Mouse (Mus musculus) neural tube, embryonic 15.5 days (tissue): ENCODE results near the gene Lyz1. TPM values are rescaled to one million over a fixed set of nuclear protein-coding genes. Genes with fewer than 3 reads are reported as not detected.
"Not testable (repeated sequence)": the region's sequence is repeated elsewhere in the genome, so short reads cannot be mapped to it uniquely, and the experiment has no call there.

Experiments used
- ATAC-seq: fragments of 200-750 bp; cut with Nextera tagmentation; 2 replicates; pipeline ENCODE4 v1.8.0; 2017; ENCODE audit warnings: mild to moderate bottlenecking, moderate TSS enrichment, moderate library complexity; ENCODE audit not compliant: low FRiP score
- H3K27ac ChIP-seq: fragments of 300-500 bp; sonication (generic); replicated peaks from 2 replicates; pipeline ENCODE4 v1.5.1; 2015; ENCODE audit warnings: mild to moderate bottlenecking, inconsistent platforms
- H3K27me3 ChIP-seq: fragments of 300-500 bp; sonication (generic); replicated peaks from 2 replicates; pipeline ENCODE4 v1.6.1; 2015; ENCODE audit warnings: inconsistent platforms
- H3K36me3 ChIP-seq: fragments of 300-500 bp; sonication (generic); 2 replicates; pipeline ENCODE4 v1.6.1; 2015; ENCODE audit warnings: inconsistent platforms
- H3K4me1 ChIP-seq: fragments of 300-500 bp; sonication (generic); 2 replicates; pipeline ENCODE4 v1.6.1; 2015; ENCODE audit warnings: inconsistent platforms
- H3K4me2 ChIP-seq: fragments of 300-500 bp; sonication (generic); 2 replicates; pipeline ENCODE4 v1.6.1; 2015; ENCODE audit warnings: inconsistent platforms, mild to moderate bottlenecking, moderate library complexity
- H3K4me3 ChIP-seq: fragments of 300-500 bp; sonication (generic); replicated peaks from 2 replicates; pipeline ENCODE4 v1.5.1; 2015; ENCODE audit warnings: mild to moderate bottlenecking, inconsistent platforms
- H3K9ac ChIP-seq: fragments of 300-500 bp; sonication (generic); replicated peaks from 2 replicates; pipeline ENCODE4 v1.6.1; 2015; ENCODE audit warnings: mild to moderate bottlenecking, inconsistent platforms
- H3K9me3 ChIP-seq: fragments of 300-500 bp; sonication (generic); replicated peaks from 2 replicates; pipeline ENCODE4 v1.6.1; 2016; ENCODE audit warnings: inconsistent platforms
- WGBS: fragments of 180-500 bp; shearing (Covaris S2); methylation state at CpG from one replicate; pipeline ENCODE4 v1.1.7; 2015; ENCODE audit warnings: mixed read lengths; 5-methylcytosine and 5-hydroxymethylcytosine counted together
- polyA plus RNA-seq: library from polyadenylated mRNA; unstranded; fragments of >200 nt; fragmentation: Nextera tagmentation; extraction: Ambion mirVana; gene quantifications from 2 replicates; pipeline ENCODE4 v1.2.1, GENCODE M21; 2015

Lyz1 gene
- polyA plus RNA-seq, 1 experiment from 2014 or later = 0.12 TPM

DNA sequence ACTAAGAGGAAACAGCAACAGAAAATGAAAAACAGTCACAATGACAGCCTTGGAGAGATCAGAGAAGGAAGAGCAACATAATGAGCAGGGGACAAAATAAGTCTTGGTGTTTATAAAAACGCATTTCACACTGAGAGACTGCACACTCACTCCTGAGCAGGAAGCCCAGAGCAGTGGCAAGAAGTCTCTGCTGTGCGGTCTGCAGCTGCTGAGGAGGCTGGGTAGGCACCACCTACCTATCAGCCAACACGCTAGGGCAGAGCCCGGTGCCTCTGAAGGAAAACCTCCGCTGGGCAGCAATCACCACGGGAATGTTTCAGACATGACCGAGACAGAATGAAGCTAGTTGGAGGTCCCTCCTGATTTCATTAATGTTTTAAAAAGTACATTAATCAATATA is 7.1 kb downstream of the Lyz1 start:
- H3K4me3 ChIP-seq, H3K27me3 ChIP-seq, H3K9me3 ChIP-seq, ATAC-seq, H3K4me1 ChIP-seq, H3K36me3 ChIP-seq, H3K4me2 ChIP-seq, H3K9ac ChIP-seq, H3K27ac ChIP-seq: not testable (repeated sequence)
- 98% methylated on average over 3 of the region's 7 CpGs for WGBS

DNA sequence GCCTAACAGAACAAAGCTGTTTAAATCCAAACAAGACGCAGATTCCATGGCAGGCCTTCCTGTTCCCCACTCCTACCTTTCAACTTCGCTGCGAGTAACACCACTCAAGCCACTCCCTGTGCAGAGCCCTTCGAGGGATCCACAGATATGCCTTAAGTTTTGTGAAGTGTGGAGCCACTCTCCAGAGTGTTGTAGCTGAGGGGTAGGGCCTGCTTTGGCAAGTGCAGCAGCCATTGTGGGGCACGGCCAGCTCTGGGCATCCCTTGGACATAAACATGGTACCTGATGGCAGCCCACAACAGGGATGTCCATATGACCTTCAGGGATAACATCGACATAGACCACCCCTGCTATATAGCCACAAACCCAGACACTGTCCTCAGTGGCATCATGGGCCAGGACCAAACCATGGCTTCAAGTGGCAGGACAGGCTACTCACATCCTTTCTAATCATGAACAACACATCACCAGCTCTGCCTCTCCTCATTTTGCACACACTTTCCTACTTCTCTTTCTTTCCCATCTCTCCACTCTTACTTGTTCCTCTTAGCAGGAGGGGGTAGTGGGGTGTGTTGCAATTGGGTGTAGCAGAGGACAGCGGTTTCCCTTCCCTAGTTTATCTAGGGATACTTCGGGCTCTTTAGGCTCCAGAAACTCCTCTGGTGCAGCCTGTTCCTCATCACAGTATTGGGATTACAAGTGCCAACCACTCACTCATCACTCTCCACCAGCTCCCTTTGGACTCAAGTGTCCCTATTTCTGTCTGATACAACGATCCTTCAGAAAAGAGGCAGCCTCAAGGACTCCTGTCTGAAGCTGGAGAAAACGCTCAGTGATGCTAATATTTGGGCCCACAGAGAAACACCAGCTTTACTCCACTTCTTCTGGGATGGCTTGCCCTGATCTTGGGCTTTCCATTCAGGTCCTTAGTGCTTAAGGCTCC is 7.8 kb downstream of the Lyz1 start:
- ATAC-seq = no peak
- no peak overlapping the region for H3K9ac ChIP-seq
- H3K4me1 ChIP-seq = no peaks in the 10 kb centered on the region
- H3K27me3 ChIP-seq = no peaks in the 10 kb centered on the region
- H3K4me3 ChIP-seq = no peak overlapping the region
- H3K27ac ChIP-seq = no peak overlapping the region
- H3K4me2 ChIP-seq = no peak overlapping the region
- no peaks in the 10 kb centered on the region for H3K36me3 ChIP-seq
- WGBS = 92% methylated on average over 10 of the region's 10 CpGs
- no peaks in the 10 kb centered on the region for H3K9me3 ChIP-seq

GRCm38 (mm10) chr10:117283871-117284577 is 8.6 kb downstream of the Lyz1 start:
- ATAC-seq = no peak
- Histone ChIP-seq H3K9ac (no peak overlapping the region), H3K4me1 (no peaks in the 10 kb centered on the region), H3K9me3 (no peaks in the 10 kb centered on the region), H3K4me3 (no peak overlapping the region), H3K36me3 (no peaks in the 10 kb centered on the region), H3K4me2 (no peak overlapping the region), H3K27me3 (no peaks in the 10 kb centered on the region), H3K27ac (no peak overlapping the region)
- 84% methylated on average over 7 of the region's 7 CpGs for WGBS

- not testable (repeated sequence) for H3K4me1 ChIP-seq, H3K9ac ChIP-seq, H3K36me3 ChIP-seq, H3K27me3 ChIP-seq, H3K27ac ChIP-seq, H3K4me3 ChIP-seq, ATAC-seq, H3K4me2 ChIP-seq, H3K9me3 ChIP-seq
- WGBS = 89% methylated on average over 4 of the region's 4 CpGs
Observed at GRCm38 (mm10) chr10:117283196-117283595, 9.5 kb downstream of the Lyz1 start.

DNA sequence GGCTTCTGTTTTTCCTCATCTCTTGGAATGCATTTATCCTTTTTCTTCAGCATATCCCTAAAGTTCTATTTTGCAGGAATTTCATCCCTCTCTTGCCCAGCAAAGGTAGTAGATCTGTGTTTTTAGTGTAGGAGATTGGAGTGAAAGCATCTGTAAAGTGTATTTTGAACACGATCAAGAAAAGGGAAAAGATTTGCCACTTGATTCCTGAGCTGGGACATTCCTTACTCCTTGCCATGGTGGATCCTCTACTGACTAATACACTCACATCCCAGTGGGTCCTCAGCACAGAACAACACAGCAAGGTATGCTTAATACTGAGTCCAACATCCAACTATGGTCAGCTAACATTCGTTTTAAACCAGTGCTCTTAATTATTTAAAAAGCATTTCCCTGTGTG is 10.1 kb downstream of the Lyz1 start:
- H3K9me3 ChIP-seq = no peaks in the 10 kb centered on the region
- 84% methylated on average over 2 of the region's 2 CpGs for WGBS
- no peaks in the 10 kb centered on the region for H3K36me3 ChIP-seq
- H3K4me3 ChIP-seq = no peak overlapping the region
- ATAC-seq = no peak
- no peak overlapping the region for H3K27ac ChIP-seq
- no peak overlapping the region for H3K9ac ChIP-seq
- H3K4me2 ChIP-seq = no peak overlapping the region
- H3K27me3 ChIP-seq = no peaks in the 10 kb centered on the region
- H3K4me1 ChIP-seq = no peaks in the 10 kb centered on the region

DNA sequence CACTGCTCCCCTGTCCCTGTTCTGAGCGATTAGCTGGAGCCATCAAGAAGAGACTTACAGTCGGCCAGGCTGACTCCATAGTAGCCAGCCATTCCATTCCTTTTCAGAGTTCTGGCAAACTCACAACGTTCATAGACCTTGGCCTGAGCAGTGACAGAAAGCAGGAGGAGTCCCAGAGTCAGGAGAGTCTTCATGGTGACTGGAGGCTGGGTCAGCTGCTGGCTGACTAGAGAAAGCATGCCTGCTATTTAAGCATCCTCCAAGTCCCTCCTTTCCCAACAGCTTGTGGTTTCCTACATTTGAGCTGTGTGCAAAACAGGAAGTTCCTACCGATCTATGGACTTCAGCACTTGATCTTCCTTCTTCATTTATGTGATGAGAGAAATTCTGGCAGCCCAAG is 10.6 kb downstream of the Lyz1 start, which contains the start of gene Lyz2:
Lyz2 (minus strand) TSS at position 273 of the 400 bp plus-strand sequence.
- 72% methylated on average over 4 of the region's 4 CpGs for WGBS
- H3K4me1 ChIP-seq = no peaks in the 10 kb centered on the region
- H3K4me2 ChIP-seq = no peak within 1 kb of the TSS
- no peak for ATAC-seq
- H3K27ac ChIP-seq = no peak within 1 kb of the TSS
- H3K27me3 ChIP-seq = no peaks in the 10 kb centered on the region
- no peaks in the 10 kb centered on the region for H3K9me3 ChIP-seq
- H3K36me3 ChIP-seq = no peaks in the 10 kb centered on the region
- H3K9ac ChIP-seq = no peak within 1 kb of the TSS
- no peak within 1 kb of the TSS for H3K4me3 ChIP-seq

GRCm38 (mm10) chr10:117281381-117281920 is 11.2 kb downstream of the Lyz1 start:
- Histone ChIP-seq H3K27ac (no peak overlapping the region), H3K4me1 (no peaks in the 10 kb centered on the region), H3K9me3 (no peaks in the 10 kb centered on the region), H3K27me3 (no peaks in the 10 kb centered on the region), H3K36me3 (no peaks in the 10 kb centered on the region), H3K4me2 (no peak overlapping the region), H3K9ac (no peak overlapping the region), H3K4me3 (no peak overlapping the region)
- WGBS = 91% methylated on average over 7 of the region's 7 CpGs
- ATAC-seq = no peak

DNA sequence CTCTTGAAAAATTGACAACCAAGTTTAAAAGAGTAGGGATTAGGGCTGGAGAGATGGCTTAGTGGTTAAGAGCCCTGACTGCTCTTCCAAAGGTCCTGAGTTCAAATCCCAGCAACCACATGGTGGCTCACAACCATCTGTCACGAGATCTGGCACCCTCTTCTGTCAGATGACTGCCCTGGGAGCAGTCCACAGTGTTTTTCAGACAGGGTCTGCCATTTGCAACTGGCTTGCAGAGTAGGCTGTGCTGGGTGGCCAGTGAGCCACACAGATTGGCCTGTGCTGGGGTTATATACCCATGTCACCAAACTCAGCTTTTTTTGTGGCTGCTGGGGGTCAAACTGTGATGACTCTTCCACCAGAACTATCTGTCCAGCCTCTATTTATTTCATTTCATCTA is 12.7 kb downstream of the Lyz1 start:
- no peak overlapping the region for H3K4me3 ChIP-seq
- no peaks in the 10 kb centered on the region for H3K9me3 ChIP-seq
- no peak overlapping the region for H3K9ac ChIP-seq
- ATAC-seq = no peak
- H3K4me2 ChIP-seq = no peak overlapping the region
- no peaks in the 10 kb centered on the region for H3K27me3 ChIP-seq
- H3K27ac ChIP-seq = no peak overlapping the region
- 61% methylated on average over 1 of the region's 1 CpGs for WGBS
- H3K4me1 ChIP-seq = no peaks in the 10 kb centered on the region
- no peaks in the 10 kb centered on the region for H3K36me3 ChIP-seq

- H3K27me3 ChIP-seq, H3K4me2 ChIP-seq, H3K36me3 ChIP-seq, H3K4me3 ChIP-seq, ATAC-seq, H3K9ac ChIP-seq, H3K4me1 ChIP-seq, H3K27ac ChIP-seq, H3K9me3 ChIP-seq: not testable (repeated sequence)
- 61% methylated on average over 2 of the region's 2 CpGs for WGBS
Observed at GRCm38 (mm10) chr10:117278510-117278909, 14.2 kb downstream of the Lyz1 start.

DNA sequence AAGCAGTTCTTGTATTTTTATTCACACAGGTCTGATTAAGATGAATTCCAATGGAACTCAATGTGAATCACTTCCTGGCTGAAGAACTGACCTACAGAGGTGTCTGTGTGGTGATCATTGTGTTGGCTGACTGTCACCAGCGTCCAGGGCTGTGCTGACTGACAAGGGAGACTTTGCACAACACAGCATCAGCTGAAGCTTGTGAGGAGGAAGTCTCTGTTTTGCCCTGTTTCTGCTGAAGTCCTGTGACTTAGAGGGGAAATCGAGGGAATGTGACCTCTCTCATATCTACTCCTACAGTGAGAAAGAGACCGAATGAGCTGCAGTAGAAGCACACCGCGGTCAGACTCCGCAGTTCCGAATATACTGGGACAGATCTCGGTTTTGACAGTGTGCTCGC is 14.9 kb downstream of the Lyz1 start:
- H3K9me3 ChIP-seq, H3K27ac ChIP-seq, H3K4me1 ChIP-seq, ATAC-seq, H3K4me3 ChIP-seq, H3K27me3 ChIP-seq, H3K9ac ChIP-seq, H3K4me2 ChIP-seq, H3K36me3 ChIP-seq: not testable (repeated sequence)
- WGBS = 85% methylated on average over 9 of the region's 9 CpGs

DNA sequence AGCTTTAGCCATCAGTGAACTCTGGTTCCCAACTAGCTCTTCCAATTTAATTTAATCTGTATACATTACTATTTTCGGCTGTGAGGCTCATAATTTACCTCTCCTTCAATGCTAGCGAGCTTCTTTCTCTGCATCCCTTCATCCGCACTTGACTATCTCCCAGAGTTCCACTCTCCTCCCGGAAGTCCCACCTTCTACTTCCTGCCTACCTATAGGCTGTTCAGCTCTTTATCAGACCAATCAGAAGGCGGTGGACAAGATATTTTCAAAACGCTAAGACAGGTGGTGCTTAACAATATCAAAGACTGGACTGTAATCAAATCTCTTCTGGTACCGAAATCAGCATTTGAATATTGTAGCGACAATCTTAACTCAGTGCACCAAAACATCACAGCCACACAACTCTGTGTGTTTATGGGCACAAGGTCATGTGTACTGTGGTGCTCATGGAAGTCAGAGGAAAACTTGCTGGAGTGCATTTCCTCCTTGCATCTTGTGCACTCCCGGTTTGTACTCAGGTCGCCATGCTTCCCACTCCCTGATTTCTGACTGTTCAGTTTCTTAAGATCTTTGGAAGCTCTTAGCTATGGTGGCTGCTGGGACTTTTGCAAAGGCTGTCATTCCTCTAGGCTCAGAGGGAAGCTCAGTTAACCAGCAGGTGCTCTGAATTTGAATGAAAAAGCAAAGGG is 16.8 kb downstream of the Lyz1 start:
- no peak overlapping the region for H3K4me2 ChIP-seq
- no peak overlapping the region for H3K27ac ChIP-seq
- no peak overlapping the region for H3K4me3 ChIP-seq
- ATAC-seq = no peak
- WGBS = 83% methylated on average over 10 of the region's 10 CpGs
- no peaks in the 10 kb centered on the region for H3K4me1 ChIP-seq
- H3K36me3 ChIP-seq = no peaks in the 10 kb centered on the region
- no peak overlapping the region for H3K9ac ChIP-seq
- H3K9me3 ChIP-seq = no peaks in the 10 kb centered on the region
- no peaks in the 10 kb centered on the region for H3K27me3 ChIP-seq
